Mouse (Mus musculus) stomach, embryonic 16.5 days (tissue): ENCODE data around the gene Cmas. TPM values are rescaled to one million over a fixed set of nuclear protein-coding genes. Genes with fewer than 3 reads are reported as not detected.

Experiments
- ATAC-seq: fragments of 200-750 bp; cut with Nextera tagmentation; 2 replicates; pipeline ENCODE4 v1.8.0; 2017; ENCODE audit warnings: moderate number of reproducible peaks, moderate TSS enrichment; ENCODE audit not compliant: insufficient read depth, low FRiP score
- H3K27ac ChIP-seq: fragments of 300-500 bp; sonication (generic); 2 replicates; pipeline ENCODE4 v1.5.1; 2014; ENCODE audit warnings: low read length
- H3K27me3 ChIP-seq: fragments of 300-500 bp; sonication (generic); 2 replicates; pipeline ENCODE4 v1.6.1; 2014; ENCODE audit warnings: low read length, control low read depth, mixed read lengths; ENCODE audit not compliant: control insufficient read depth, insufficient read depth
- H3K36me3 ChIP-seq: fragments of 300-500 bp; sonication (generic); 2 replicates; pipeline ENCODE4 v1.6.1; 2014; ENCODE audit warnings: low read length; ENCODE audit not compliant: control insufficient read depth, insufficient read depth
- H3K4me1 ChIP-seq: fragments of 300-500 bp; sonication (generic); 2 replicates; pipeline ENCODE4 v1.6.1; 2014; ENCODE audit warnings: low read length, control low read depth, mixed read lengths; ENCODE audit not compliant: control insufficient read depth, insufficient read depth
- H3K4me2 ChIP-seq: fragments of 300-500 bp; sonication (generic); 2 replicates; pipeline ENCODE4 v1.6.1; 2014; ENCODE audit warnings: low read depth, low read length, mixed read lengths
- H3K4me3 ChIP-seq: fragments of 300-500 bp; sonication (generic); replicated peaks from 2 replicates; pipeline ENCODE4 v1.5.1; 2014; ENCODE audit warnings: mild to moderate bottlenecking, low read length
- H3K9ac ChIP-seq: fragments of 300-500 bp; sonication (generic); 2 replicates; pipeline ENCODE4 v1.6.1; 2014; ENCODE audit warnings: low read length
- H3K9me3 ChIP-seq: fragments of 300-500 bp; sonication (generic); replicated peaks from 2 replicates; pipeline ENCODE4 v1.6.1; 2016; ENCODE audit warnings: low read length, control low read depth; ENCODE audit not compliant: control insufficient read depth
- WGBS: fragments of 180-500 bp; shearing (Covaris S2); extraction: QIAGEN DNeasy Blood & Tissue Kit; methylation state at CpG from one replicate; pipeline ENCODE4 v1.1.7; 2014; 5-methylcytosine and 5-hydroxymethylcytosine counted together
- polyA plus RNA-seq: library from polyadenylated mRNA; unstranded; fragments of >200 nt; fragmentation: Nextera tagmentation; extraction: Ambion mirVana; gene quantifications from 2 replicates; pipeline ENCODE4 v1.2.1, GENCODE M21; 2015

Gene Cmas
- polyA plus RNA-seq, 1 experiment from 2014 or later = 90.7 TPM

DNA sequence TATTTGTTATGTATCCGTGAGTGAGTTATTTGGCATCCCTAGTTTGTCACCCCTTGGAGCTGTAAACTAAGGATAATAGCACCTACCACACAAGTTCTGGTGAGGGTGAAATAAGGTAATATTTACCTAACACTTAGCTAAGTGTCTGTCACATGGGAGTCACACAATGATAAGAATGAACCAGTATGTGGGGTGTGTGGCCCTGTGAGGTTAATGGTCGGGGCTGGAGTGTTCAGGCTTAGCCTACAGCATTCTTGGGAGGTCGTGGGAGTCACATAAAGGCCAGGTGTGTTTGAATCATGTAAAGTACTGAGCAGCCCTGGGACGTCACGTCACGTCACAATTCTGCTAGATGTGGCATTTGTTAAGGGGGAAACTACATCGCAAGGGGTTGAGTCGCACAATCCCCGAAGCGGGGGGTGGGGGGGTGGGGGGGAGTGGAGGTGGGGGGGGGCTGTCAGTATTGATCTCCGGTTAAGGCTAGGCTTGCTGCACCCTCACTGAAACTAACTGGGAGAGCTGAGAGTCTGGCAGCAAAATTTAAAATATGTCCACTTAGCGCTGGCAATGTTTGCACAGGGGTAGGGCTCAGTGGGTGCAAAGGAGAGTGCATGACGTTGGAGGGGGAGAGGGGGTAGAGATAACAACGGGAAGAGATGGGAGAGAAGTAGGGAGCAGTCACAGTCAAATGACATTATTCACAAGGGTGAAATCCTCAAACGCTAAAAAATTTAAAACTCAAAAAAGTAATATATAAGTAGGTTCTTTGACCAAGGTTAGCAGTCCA, 39.4 kb downstream of the Cmas start:
- Histone ChIP-seq H3K4me1 (peaks cover 4% of the 10 kb centered on the region; the same call in 1 of the 2 replicates), H3K4me3 (no peak overlapping the region), H3K9me3 (no peaks in the 10 kb centered on the region), H3K9ac (no peak overlapping the region), H3K4me2 (peak overlapping the region; percentile 11; the same call in 1 of the 2 replicates), H3K27ac (no peak overlapping the region), H3K27me3 (no peaks in the 10 kb centered on the region), H3K36me3 (no peaks in the 10 kb centered on the region)
- ATAC-seq = peak; percentile 42; the same call in 1 of the 2 replicates
- WGBS = 30% methylated on average over 15 of the region's 15 CpGs

DNA sequence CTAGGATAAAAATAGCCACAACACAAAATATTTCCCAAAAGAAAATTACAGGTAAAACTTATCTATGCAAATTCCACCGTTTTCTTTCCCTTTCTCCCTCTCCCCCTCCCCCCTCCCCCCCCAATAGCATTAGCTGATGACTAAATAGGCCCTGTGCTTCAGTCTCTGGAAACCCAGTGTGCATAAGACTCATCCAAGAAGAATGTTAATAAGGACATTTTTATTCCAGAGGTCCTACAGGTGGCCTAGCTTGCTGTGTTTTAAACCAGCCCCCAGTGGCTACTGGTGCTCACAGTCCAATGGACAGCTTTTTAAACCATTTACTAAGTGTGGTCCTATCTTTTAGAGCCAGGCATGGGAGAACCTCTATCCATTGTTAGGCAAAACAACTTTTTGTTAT, 41.5 kb downstream of the Cmas start:
- Histone ChIP-seq H3K27ac (no peak overlapping the region), H3K27me3 (no peaks in the 10 kb centered on the region), H3K4me2 (no peak overlapping the region), H3K36me3 (no peaks in the 10 kb centered on the region), H3K9ac (no peak overlapping the region), H3K4me1 (peaks cover 4% of the 10 kb centered on the region; the same call in 1 of the 2 replicates), H3K9me3 (no peaks in the 10 kb centered on the region), H3K4me3 (no peak overlapping the region)
- no peak for ATAC-seq
- 70% methylated on average over 1 of the region's 1 CpGs for WGBS

DNA sequence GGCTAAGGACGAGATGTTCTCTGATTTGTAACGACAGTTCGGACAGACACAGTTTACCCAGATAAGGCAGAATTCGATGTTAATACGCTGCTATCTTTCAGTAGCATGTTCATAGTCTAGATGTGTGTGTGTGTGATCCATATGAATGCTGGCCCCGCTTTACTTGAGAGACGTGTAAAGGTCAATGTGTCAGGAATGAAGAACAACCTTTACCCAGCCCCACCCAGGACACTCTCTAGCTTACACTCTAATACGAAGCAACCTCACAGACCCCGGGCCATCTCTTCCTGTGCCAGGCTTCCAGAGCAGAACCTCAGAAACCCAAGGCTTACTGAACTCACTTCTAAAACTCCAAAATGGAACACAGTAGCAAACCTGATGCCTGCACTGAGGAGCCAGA, 42.4 kb downstream of the Cmas start:
- H3K4me2 ChIP-seq = no peak overlapping the region
- H3K9ac ChIP-seq = no peak overlapping the region
- H3K4me1 ChIP-seq = no peaks in the 10 kb centered on the region
- H3K4me3 ChIP-seq = no peak overlapping the region
- no peaks in the 10 kb centered on the region for H3K36me3 ChIP-seq
- H3K27me3 ChIP-seq = no peaks in the 10 kb centered on the region
- WGBS = 82% methylated on average over 9 of the region's 9 CpGs
- H3K27ac ChIP-seq = no peak overlapping the region
- ATAC-seq = no peak
- H3K9me3 ChIP-seq = no peaks in the 10 kb centered on the region

DNA sequence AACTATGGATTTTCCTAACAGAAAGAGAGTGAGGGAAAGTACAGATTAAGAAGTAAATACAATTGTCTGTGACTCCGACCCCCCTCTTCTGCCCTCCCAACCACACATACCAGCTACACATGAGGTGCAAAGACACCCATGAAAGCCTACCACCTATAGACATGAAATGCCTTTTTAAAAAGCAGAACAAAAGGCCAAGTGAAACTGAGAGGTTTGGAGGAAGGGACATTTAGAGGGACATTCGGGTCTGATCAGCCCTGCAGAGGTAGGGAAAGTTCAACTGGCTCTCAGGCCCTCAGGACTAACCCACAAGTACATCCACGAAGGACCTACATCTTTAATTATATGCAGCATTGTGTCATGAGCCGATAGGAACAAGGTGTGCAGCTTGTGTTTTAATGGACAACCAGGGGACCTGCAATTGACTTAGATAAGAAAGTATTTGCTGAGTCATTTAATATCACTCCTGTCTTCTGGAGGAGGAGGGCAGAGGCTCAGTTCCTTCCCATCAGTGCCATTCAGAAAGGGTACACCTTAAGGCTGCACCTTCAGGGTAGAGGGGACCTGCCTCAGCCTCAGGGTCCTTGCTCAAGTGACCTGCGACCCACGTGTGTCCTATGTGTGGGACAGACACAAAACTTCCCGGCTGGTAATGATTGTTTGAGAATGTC, 43.4 kb downstream of the Cmas start:
- Histone ChIP-seq H3K27me3 (no peaks in the 10 kb centered on the region), H3K9me3 (no peaks in the 10 kb centered on the region), H3K4me3 (no peak overlapping the region), H3K4me2 (no peak overlapping the region), H3K27ac (no peak overlapping the region), H3K36me3 (no peaks in the 10 kb centered on the region), H3K9ac (no peak overlapping the region), H3K4me1 (no peaks in the 10 kb centered on the region)
- 63% methylated on average over 7 of the region's 7 CpGs for whole genome bisulfite sequencing
- ATAC-seq = no peak

DNA sequence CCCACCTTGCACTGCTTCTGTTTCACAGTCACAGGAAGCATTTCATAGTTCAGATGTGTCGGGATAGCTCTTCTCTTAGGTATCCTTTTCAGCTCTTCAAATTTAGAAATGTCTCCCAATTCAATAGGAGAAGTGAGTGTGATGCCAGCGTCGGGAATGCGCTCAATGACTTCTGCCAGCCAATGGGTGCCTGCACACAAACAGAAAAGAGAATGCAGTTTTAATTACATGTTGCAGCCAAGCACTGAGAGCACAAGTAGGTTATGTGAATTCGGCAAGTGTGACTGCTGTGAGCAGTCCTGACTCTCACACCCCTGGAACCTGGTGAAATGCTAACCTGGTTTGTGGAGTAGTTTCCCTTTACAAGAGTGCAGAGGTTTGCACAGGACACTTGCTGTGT, 45.2 kb downstream of the Cmas start:
- H3K9me3 ChIP-seq = no peaks in the 10 kb centered on the region
- no peak overlapping the region for H3K4me2 ChIP-seq
- H3K4me3 ChIP-seq = no peak overlapping the region
- no peak overlapping the region for H3K27ac ChIP-seq
- ATAC-seq = no peak
- no peaks in the 10 kb centered on the region for H3K36me3 ChIP-seq
- no peaks in the 10 kb centered on the region for H3K27me3 ChIP-seq
- no peaks in the 10 kb centered on the region for H3K4me1 ChIP-seq
- H3K9ac ChIP-seq = no peak overlapping the region
- WGBS = 84% methylated on average over 5 of the region's 5 CpGs

DNA sequence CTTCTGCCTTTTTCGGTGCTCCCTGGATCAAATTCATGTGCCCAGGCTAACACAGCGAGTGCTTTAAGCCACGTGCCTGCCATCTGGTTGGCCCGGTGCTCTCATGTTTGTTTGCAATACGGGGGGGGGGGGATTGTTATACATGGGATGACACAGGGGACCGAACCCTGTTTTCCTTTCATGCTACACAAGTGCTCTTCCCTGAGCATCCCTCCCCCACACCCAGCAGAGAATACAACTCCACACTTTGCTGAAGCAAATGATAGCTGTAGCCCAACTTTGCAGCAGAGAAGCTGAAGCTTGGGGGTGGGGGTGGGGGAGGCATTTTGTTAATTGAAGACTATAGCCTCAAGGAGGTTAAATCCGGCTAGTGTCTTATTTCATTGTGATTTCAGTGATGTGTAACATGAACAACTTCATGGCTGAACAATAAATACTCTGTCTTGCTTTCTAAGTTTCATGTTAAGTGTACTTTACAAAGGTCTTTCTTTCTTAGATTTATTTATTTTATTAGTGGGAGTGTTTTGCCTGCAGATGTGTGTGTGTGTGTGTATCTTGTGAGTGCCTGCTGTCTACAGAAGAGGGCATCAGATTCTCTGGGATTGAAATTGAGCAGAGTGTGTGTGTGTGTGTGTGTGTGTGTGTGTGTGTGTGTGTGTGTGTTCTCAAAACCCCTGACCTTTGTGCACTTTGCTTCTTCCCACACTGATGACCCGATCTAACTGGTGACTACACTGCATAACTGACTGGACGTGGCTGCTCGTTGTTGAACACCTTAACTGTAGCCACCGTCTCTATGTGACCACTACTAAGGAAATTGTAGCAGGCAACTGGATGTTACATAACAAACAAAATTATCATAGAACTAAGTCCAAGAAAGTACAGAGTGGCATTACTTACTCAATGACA, 46.4 kb downstream of the Cmas start:
- 52% methylated on average over 11 of the region's 11 CpGs for WGBS
- H3K27me3 ChIP-seq = no peaks in the 10 kb centered on the region

DNA sequence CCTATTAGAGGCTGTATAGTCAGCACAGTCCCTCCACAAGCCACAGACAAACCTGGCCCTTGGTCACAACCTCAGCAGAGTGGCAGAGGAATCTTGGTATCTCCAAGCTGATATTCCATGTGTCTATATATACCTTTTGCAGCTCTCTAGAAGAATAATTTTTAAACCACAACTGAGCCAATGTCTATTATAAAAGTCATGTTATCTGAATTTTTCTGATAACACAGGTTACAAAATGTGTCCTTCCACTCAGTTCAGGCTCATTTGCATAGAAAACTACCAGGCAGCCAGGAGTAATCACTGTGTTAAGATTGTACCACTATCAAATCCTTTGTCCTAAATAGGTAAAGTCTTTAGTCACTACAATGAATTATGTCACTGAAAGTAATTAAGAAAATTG, 47.9 kb downstream of the Cmas start, which contains the start of gene Sult6b2:
TSS of gene Sult6b2 (minus strand) at position 101 of the 400 bp plus-strand sequence.
- no peaks in the 10 kb centered on the region for H3K9me3 ChIP-seq
- no peak for ATAC-seq
- H3K36me3 ChIP-seq = no peaks in the 10 kb centered on the region
- no peaks in the 10 kb centered on the region for H3K27me3 ChIP-seq
- H3K9ac ChIP-seq = no peak within 1 kb of the TSS
- no peak within 1 kb of the TSS for H3K4me3 ChIP-seq
- H3K4me2 ChIP-seq = no peak within 1 kb of the TSS
- no peak within 1 kb of the TSS for H3K27ac ChIP-seq
- no peaks in the 10 kb centered on the region for H3K4me1 ChIP-seq

More for the DNA sequence above, 46.4 kb downstream of the Cmas start:
- no peak for ATAC-seq
- Histone ChIP-seq H3K9ac (no peak overlapping the region), H3K9me3 (no peaks in the 10 kb centered on the region), H3K4me3 (no peak overlapping the region), H3K27ac (no peak overlapping the region), H3K36me3 (no peaks in the 10 kb centered on the region), H3K4me2 (no peak overlapping the region), H3K4me1 (no peaks in the 10 kb centered on the region)

DNA sequence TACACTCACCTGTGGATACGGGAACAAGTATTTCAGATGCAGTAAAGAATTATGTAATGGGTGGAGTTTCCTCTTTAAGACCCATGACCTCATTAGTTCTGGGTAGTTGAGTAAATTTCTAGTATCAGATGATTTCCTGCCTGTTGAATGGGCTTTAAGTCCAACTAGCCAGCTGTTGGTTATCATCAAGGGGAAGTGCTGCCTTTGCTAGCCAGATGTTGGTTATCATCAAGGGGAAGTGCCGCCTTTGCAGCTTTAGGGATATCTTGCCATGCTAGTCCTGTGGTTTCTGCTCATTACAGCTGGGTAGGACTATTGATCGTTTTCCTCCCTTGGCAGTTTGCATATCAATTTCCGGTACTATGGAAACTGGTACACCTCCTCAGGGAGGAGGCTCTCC, 49.8 kb downstream of the Cmas start:
- H3K4me2 ChIP-seq = no peak overlapping the region
- H3K36me3 ChIP-seq = no peaks in the 10 kb centered on the region
- H3K4me1 ChIP-seq = no peaks in the 10 kb centered on the region
- H3K27me3 ChIP-seq = no peaks in the 10 kb centered on the region
- no peaks in the 10 kb centered on the region for H3K9me3 ChIP-seq
- H3K27ac ChIP-seq = no peak overlapping the region
- 70% methylated on average over 4 of the region's 4 CpGs for WGBS
- no peak for ATAC-seq
- H3K9ac ChIP-seq = no peak overlapping the region
- no peak overlapping the region for H3K4me3 ChIP-seq
